Mouse (Mus musculus) induced T-regulatory cell, adult 2 months (primary cell): ENCODE data around the gene Il5ra.
A peak's percentile ranks its signal among the peaks of the same experiment; 100 is the strongest.

ENCODE experiments used
- DNase-seq: peaks from one replicate; pipeline ENCODE4 v3.0.0-alpha.2; 2012; ENCODE audit warnings: low read depth

Gene Il5ra

GRCm38 (mm10) chr6:106738229-106738628, 10.6 kb downstream of the Il5ra start:
- DNase-seq, result no peak

GRCm38 (mm10) chr6:106732563-106732962, 16.3 kb downstream of the Il5ra start:
- DNase-seq, result no peak

- no peak for DNase-seq
These were observed 19.0 kb downstream of the Il5ra start for GRCm38 (mm10) chr6:106729682-106730314.

- DNase-seq, result no peak
These were observed 21.1 kb downstream of the Il5ra start for GRCm38 (mm10) chr6:106727703-106728102.

GRCm38 (mm10) chr6:106726078-106726477, 22.8 kb downstream of the Il5ra start:
- DNase-seq, result peak; percentile 3

GRCm38 (mm10) chr6:106725642-106726041, 23.2 kb downstream of the Il5ra start:
- peak; percentile 1 for DNase-seq

GRCm38 (mm10) chr6:106705506-106706035, 43.3 kb downstream of the Il5ra start:
- no peak for DNase-seq

GRCm38 (mm10) chr6:106701931-106702330, 46.9 kb downstream of the Il5ra start:
- no peak for DNase-seq

GRCm38 (mm10) chr6:106675581-106675980, 73.3 kb downstream of the Il5ra start:
- DNase-seq, result no peak

- peak; percentile 66 for DNase-seq
These were observed 84.8 kb downstream of the Il5ra start for GRCm38 (mm10) chr6:106663780-106664651.
